Mouse (Mus musculus) lung, postnatal 0 days (tissue): ENCODE results near the gene Enox1. TPM values are rescaled to one million over a fixed set of nuclear protein-coding genes. Genes with fewer than 3 reads are reported as not detected.

Source experiments
- ATAC-seq: fragments of 200-750 bp; cut with Nextera tagmentation; 2 replicates; pipeline ENCODE4 v1.8.0; 2017; ENCODE audit warnings: moderate library complexity
- DNase-seq: peaks from one replicate; pipeline ENCODE4 v3.0.0-alpha.2; 2016; ENCODE audit warnings: low spot score
- H3K27ac ChIP-seq: fragments of 300-500 bp; sonication (generic); 2 replicates; pipeline ENCODE4 v1.5.1; 2014; ENCODE audit warnings: antibody characterized with exemption, mild to moderate bottlenecking, low read length, mixed read lengths
- H3K27me3 ChIP-seq: fragments of 300-500 bp; sonication (generic); replicated peaks from 2 replicates; pipeline ENCODE4 v1.6.1; 2014; ENCODE audit warnings: low read length, mixed read lengths; ENCODE audit not compliant: insufficient read depth
- H3K36me3 ChIP-seq: fragments of 300-500 bp; sonication (generic); 2 replicates; pipeline ENCODE4 v1.6.1; 2014; ENCODE audit warnings: low read length, mixed read lengths; ENCODE audit not compliant: insufficient read depth
- H3K4me1 ChIP-seq: fragments of 300-500 bp; sonication (generic); 2 replicates; pipeline ENCODE4 v1.6.1; 2014; ENCODE audit warnings: antibody characterized with exemption, low read depth, low read length, mixed read lengths; ENCODE audit not compliant: insufficient read depth
- H3K4me2 ChIP-seq: fragments of 300-500 bp; sonication (generic); replicated peaks from 2 replicates; pipeline ENCODE4 v1.6.1; 2014; ENCODE audit warnings: low read depth, mild to moderate bottlenecking, low read length, moderate library complexity, mixed read lengths
- H3K4me3 ChIP-seq: fragments of 300-500 bp; sonication (generic); 2 replicates; pipeline ENCODE4 v1.5.1; 2014; ENCODE audit warnings: low read depth, low read length
- H3K9ac ChIP-seq: fragments of 300-500 bp; sonication (generic); replicated peaks from 2 replicates; pipeline ENCODE4 v1.6.1; 2014; ENCODE audit warnings: low read depth, mild to moderate bottlenecking
- H3K9me3 ChIP-seq: fragments of 300-500 bp; sonication (generic); 2 replicates; pipeline ENCODE4 v1.6.1; 2016; ENCODE audit warnings: low read length, mixed read lengths
- CTCF ChIP-seq: IDR thresholded peaks from 2 replicates; pipeline ENCODE4 v1.5.1; 2016; ENCODE audit warnings: antibody characterized with exemption, mild to moderate bottlenecking
- EP300 ChIP-seq: IDR thresholded peaks from 2 replicates; pipeline ENCODE4 v1.6.1; 2016; ENCODE audit warnings: antibody characterized with exemption, mild to moderate bottlenecking, control low read depth
- WGBS: fragments of 180-500 bp; shearing (Covaris S2); extraction: QIAGEN DNeasy Blood & Tissue Kit; methylation state at CpG from one replicate; pipeline ENCODE4 v1.1.7; 2014; 5-methylcytosine and 5-hydroxymethylcytosine counted together
- polyA plus RNA-seq: library from polyadenylated mRNA; unstranded; fragments of >200 nt; fragmentation: Nextera tagmentation; extraction: Ambion mirVana; gene quantifications from 2 replicates; pipeline ENCODE4 v1.2.1, GENCODE M21; 2015

The Enox1 gene
- polyA plus RNA-seq, 1 experiment from 2014 or later = 1.5 TPM

GRCm38 (mm10) chr14:77490699-77491098, 334.1 kb downstream of the Enox1 start:
- 93% methylated on average over 6 of the region's 6 CpGs for WGBS
- DNase-seq (no peak), ATAC-seq (no peak)
- H3K36me3 ChIP-seq = no peaks in the 10 kb centered on the region
- no peaks in the 10 kb centered on the region for H3K4me1 ChIP-seq
- H3K27me3 ChIP-seq = no peaks in the 10 kb centered on the region
- no peaks in the 10 kb centered on the region for H3K9me3 ChIP-seq
- no peak overlapping the region for H3K27ac ChIP-seq
- TF ChIP-seq EP300 (no peak), CTCF (no peak)
- H3K4me2 ChIP-seq = no peak overlapping the region
- no peak overlapping the region for H3K4me3 ChIP-seq
- H3K9ac ChIP-seq = no peak overlapping the region

GRCm38 (mm10) chr14:77491731-77492130, 335.2 kb downstream of the Enox1 start:
- WGBS = 94% methylated on average over 2 of the region's 2 CpGs
- no peak overlapping the region for H3K4me2 ChIP-seq
- no peak overlapping the region for H3K4me3 ChIP-seq
- DNase-seq (no peak), ATAC-seq (no peak)
- TF ChIP-seq CTCF (no peak), EP300 (no peak)
- no peaks in the 10 kb centered on the region for H3K36me3 ChIP-seq
- H3K9me3 ChIP-seq = no peaks in the 10 kb centered on the region
- no peaks in the 10 kb centered on the region for H3K4me1 ChIP-seq
- H3K27ac ChIP-seq = no peak overlapping the region
- H3K27me3 ChIP-seq = no peaks in the 10 kb centered on the region
- H3K9ac ChIP-seq = no peak overlapping the region

- H3K4me3 ChIP-seq = no peak overlapping the region
- TF ChIP-seq EP300 (no peak), CTCF (no peak)
- 52% methylated on average over 6 of the region's 6 CpGs for whole genome bisulfite sequencing
- H3K4me2 ChIP-seq = no peak overlapping the region
- no peaks in the 10 kb centered on the region for H3K4me1 ChIP-seq
- H3K9ac ChIP-seq = no peak overlapping the region
- no peaks in the 10 kb centered on the region for H3K9me3 ChIP-seq
- no peak overlapping the region for H3K27ac ChIP-seq
- H3K27me3 ChIP-seq = no peaks in the 10 kb centered on the region
- ATAC-seq = no peak
- no peaks in the 10 kb centered on the region for H3K36me3 ChIP-seq
- DNase-seq = no peak
Measured at GRCm38 (mm10) chr14:77499996-77500581, 343.5 kb downstream of the Enox1 start.

DNA sequence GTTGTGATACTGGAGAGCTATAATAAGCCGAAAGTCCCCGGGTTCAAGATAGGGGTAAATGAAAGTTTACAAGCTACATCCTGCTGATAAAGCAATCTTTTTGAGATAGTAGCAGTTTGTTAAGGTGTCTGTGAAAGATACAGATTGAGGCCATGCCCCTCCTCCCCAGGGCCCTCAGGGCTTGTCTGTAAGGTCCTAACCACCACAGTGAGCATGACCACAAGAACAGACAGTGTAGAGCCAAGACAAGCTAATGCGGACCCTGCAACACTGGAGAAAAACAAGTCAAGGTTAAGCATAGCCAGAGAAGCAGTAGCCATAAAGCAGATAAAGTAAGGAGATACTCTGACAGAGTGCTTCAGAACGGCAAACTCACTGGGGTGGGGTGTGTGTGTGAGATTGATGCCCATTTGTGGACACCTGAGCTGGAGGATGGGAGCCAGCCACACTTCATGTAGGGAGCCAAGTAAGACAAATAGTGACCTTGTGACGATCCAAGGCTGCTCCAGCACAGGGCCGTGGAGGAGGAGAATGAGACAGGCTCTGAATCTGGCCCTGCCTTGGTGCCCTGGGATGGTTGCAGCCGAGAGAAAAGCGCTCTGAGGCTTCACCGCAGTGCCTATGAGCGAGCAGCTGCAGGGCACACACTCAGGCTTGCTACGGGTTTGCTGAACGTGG, 348.0 kb downstream of the Enox1 start:
- ATAC-seq (no peak), DNase-seq (no peak)
- TF ChIP-seq EP300 (no peak), CTCF (no peak)
- H3K36me3 ChIP-seq = no peaks in the 10 kb centered on the region
- no peak overlapping the region for H3K9ac ChIP-seq
- no peak overlapping the region for H3K4me3 ChIP-seq
- no peak overlapping the region for H3K27ac ChIP-seq
- no peak overlapping the region for H3K4me2 ChIP-seq
- no peaks in the 10 kb centered on the region for H3K9me3 ChIP-seq
- 58% methylated on average over 12 of the region's 12 CpGs for WGBS
- no peaks in the 10 kb centered on the region for H3K4me1 ChIP-seq
- H3K27me3 ChIP-seq = no peaks in the 10 kb centered on the region

DNA sequence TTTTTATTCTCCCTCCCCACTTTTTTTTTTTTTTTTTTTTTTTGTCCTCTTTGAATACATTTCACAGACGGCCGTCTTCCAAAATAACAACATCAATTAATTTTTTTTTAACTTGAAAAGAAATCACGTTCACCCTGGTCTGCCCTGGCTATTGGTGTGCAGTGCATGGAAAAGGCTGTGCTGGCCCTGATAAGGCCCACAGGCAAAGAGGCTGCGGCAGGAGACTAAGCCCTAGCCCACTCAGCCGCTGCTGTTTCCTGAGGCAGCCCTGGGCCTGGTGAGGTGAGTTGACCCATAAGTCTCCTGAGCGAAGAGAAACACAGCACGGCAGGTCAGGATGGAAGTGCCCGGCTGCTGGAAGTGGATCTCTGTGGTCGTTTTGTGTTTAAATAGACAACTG, 349.8 kb downstream of the Enox1 start:
- Histone ChIP-seq H3K4me1 (no peaks in the 10 kb centered on the region), H3K9me3 (no peaks in the 10 kb centered on the region), H3K36me3 (no peaks in the 10 kb centered on the region), H3K27ac (no peak overlapping the region), H3K9ac (no peak overlapping the region), H3K4me3 (no peak overlapping the region), H3K4me2 (no peak overlapping the region), H3K27me3 (no peaks in the 10 kb centered on the region)
- WGBS = 66% methylated on average over 9 of the region's 9 CpGs
- DNase-seq = no peak
- TF ChIP-seq CTCF (no peak), EP300 (no peak)
- no peak for ATAC-seq

- no peak for TF ChIP-seq EP300
- H3K4me3 ChIP-seq = no peak overlapping the region
- no peaks in the 10 kb centered on the region for H3K4me1 ChIP-seq
- H3K9me3 ChIP-seq = no peaks in the 10 kb centered on the region
- no peak overlapping the region for H3K27ac ChIP-seq
- H3K9ac ChIP-seq = no peak overlapping the region
- 67% methylated on average over 12 of the region's 12 CpGs for WGBS
- DNase-seq (no peak), ATAC-seq (no peak)
- no peaks in the 10 kb centered on the region for H3K27me3 ChIP-seq
- H3K36me3 ChIP-seq = no peaks in the 10 kb centered on the region
- H3K4me2 ChIP-seq = no peak overlapping the region
Measured at GRCm38 (mm10) chr14:77508036-77508435, 351.5 kb downstream of the Enox1 start.
